ENCODE assay signal across 8 mouse cellular contexts in the genomic region with DNA sequence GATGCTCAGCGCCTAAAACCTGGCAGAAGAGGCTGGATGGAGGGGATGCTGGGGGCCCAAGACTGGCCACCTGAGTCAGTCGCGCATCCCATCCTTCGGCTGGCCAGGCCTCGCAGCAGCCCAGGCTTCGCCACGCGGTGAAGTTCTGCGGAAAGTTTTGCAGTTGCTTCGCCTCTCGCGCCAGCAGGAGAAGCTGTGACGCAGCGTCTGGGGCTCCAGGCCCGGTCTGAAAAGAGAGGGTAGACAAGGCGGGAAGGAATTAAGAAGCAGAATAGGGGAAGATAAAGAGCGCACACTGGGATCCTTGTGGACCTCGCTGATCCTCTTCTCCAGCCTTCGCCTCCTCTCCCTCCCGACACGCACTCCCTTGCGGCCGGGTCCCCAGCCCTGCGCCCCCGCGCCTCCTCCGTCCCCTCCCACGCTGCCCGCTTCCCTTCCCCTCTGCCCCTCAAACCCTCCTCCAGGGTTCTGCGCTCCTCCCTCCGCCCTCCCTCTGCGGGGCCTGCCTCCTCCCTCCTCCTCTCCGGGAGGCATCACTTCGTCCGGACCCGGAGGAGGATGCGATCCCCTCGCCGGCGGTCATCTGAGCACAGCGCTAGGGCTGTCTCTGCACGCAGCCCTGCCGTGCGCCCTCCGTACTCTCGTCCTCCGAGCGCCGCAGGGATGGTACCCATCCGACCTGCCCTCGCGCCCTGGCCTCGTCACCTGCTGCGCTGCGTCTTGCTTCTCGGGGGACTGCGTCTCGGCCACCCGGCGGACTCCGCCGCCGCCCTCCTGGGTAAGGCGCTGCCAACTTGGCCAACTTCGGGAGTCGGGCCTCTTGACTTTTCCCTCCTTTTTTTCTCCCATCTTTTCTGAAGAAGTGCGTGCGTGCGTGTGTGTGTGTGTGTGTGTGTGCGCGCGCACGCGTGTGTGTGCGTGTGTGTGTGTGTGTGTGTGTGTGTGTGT. TPM values are rescaled to one million over a fixed set of nuclear protein-coding genes. Genes with fewer than 3 reads are reported as not detected.
DNase-seq lines count a peak whose midpoint lies in the region; ATAC-seq and TF ChIP-seq lines count a peak whose summit lies in the region.

A gene (plus strand): TSS at position 520 of the 948 bp plus-strand sequence.

- no peak for TF ChIP-seq POLR2A in spleen, adult 2 months (IDR thresholded peaks at IDR 0.05; ENCODE audit: low read depth, low read length)

- H3K4me2 ChIP-seq in intestine, embryonic 15.5 days (replicated peaks), result peak within 1 kb of the TSS; percentile 79
- H3K4me2 ChIP-seq in lung, embryonic 14.5 days, result peak within 1 kb of the TSS; percentile 78

- no peak for TF ChIP-seq CTCF in spleen, adult 2 months (IDR thresholded peaks at IDR 0.05; ENCODE audit: extremely low read depth, insufficient read depth, insufficient read length, insufficient replicate concordance)
- TF ChIP-seq CTCF in lung, embryonic 14.5 days (IDR thresholded peaks at IDR 0.05; ENCODE audit: low read depth), result no peak; the same call in 1 of the 2 replicates

- H3K4me1 ChIP-seq in spleen, adult 2 months (ENCODE audit: control insufficient read depth, insufficient read depth, insufficient read length), result peaks cover 6% of the 10 kb centered on the region
- H3K4me1 ChIP-seq in intestine, embryonic 15.5 days (replicated peaks), result peaks cover 27% of the 10 kb centered on the region
- peaks cover 9% of the 10 kb centered on the region for H3K4me1 ChIP-seq in lung, embryonic 14.5 days (ENCODE audit: insufficient read depth)

- peak within 1 kb of the TSS; percentile 54; the same call in 1 of the 2 replicates for H3K27ac ChIP-seq in spleen, adult 2 months (ENCODE audit: insufficient read depth, low read length)
- peak within 1 kb of the TSS; percentile 90 for H3K27ac ChIP-seq in intestine, embryonic 15.5 days
- H3K27ac ChIP-seq in lung, embryonic 14.5 days (ENCODE audit: low read depth), result peak within 1 kb of the TSS; percentile 97

- H3K27me3 ChIP-seq in spleen, adult 2 months (ENCODE audit: control insufficient read depth, insufficient read depth, low read length), result peaks cover 10% of the 10 kb centered on the region
- 0 out of 2 replicates have a peak, but pooled peaks cover 7% of the 10 kb centered on the region for H3K27me3 ChIP-seq in intestine, embryonic 15.5 days (replicated peaks)
- no peaks in the 10 kb centered on the region for H3K27me3 ChIP-seq in lung, embryonic 14.5 days (ENCODE audit: insufficient read depth, low read length)

- H3K4me3 ChIP-seq in spleen, adult 2 months (ENCODE audit: extremely low read depth, insufficient read depth, insufficient read length), result peak within 1 kb of the TSS; percentile 17; the same call in 1 of the 2 replicates
- H3K4me3 ChIP-seq in intestine, embryonic 15.5 days (replicated peaks), result peak within 1 kb of the TSS; percentile 58
- H3K4me3 ChIP-seq in lung, embryonic 14.5 days (ENCODE audit: low read depth, low read length), result peak within 1 kb of the TSS; percentile 71

- H3K9ac ChIP-seq in intestine, embryonic 15.5 days, result peak within 1 kb of the TSS; percentile 59
- peak within 1 kb of the TSS; percentile 78 for H3K9ac ChIP-seq in lung, embryonic 14.5 days

- WGBS in spleen, adult 2 months, result 3% methylated on average over 71 of the region's 75 CpGs
- WGBS in intestine, embryonic 15.5 days, result under 1% methylated on average over 63 of the region's 75 CpGs
- WGBS in lung, embryonic 14.5 days, result under 1% methylated on average over 70 of the region's 75 CpGs

- no peaks in the 10 kb centered on the region for H3K9me3 ChIP-seq in intestine, embryonic 15.5 days
- H3K9me3 ChIP-seq in lung, embryonic 14.5 days (ENCODE audit: low read depth, low read length), result no peaks in the 10 kb centered on the region

- H3K36me3 ChIP-seq in spleen, adult 2 months (ENCODE audit: control insufficient read depth, insufficient read depth, low read length), result peaks cover 4% of the 10 kb centered on the region; the same call in 1 of the 2 replicates
- H3K36me3 ChIP-seq in intestine, embryonic 15.5 days, result no peaks in the 10 kb centered on the region
- H3K36me3 ChIP-seq in lung, embryonic 14.5 days (ENCODE audit: insufficient read depth), result peaks cover 18% of the 10 kb centered on the region; the same call in 1 of the 2 replicates

- no peak for DNase-seq in spleen, adult 2 months (ENCODE audit: low read depth in 1 of 2, low spot score in 2 of 2)
- no peak for DNase-seq in spleen, adult 12 weeks (ENCODE audit: low spot score)
- peak; percentile 63 for DNase-seq in embryo, embryonic 11.5 days (ENCODE audit: low read depth, low spot score)
- DNase-seq in heart, adult 11 months, result peak; percentile 99
- DNase-seq in lung, embryonic 14.5 days, result peak; percentile 88
- DNase-seq in ovary, adult 18-20 months (ENCODE audit: low spot score), result peak; percentile 74
- DNase-seq in thymus, postnatal 0 days (ENCODE audit: low spot score), result no peak

- peak; percentile 83 for ATAC-seq in intestine, embryonic 15.5 days
- peak; percentile 86 for ATAC-seq in lung, embryonic 14.5 days (ENCODE audit: insufficient read depth)

RNA-seq across cellular contexts. Expression of the gene that starts here (rescaled TPM):
- 5.9 and 6.5 TPM in 2 replicates for polyA plus RNA-seq in spleen, adult 2 months (2012; rRNA removed)
- polyA plus RNA-seq in intestine, embryonic 15.5 days (2015; fragmentation: Nextera tagmentation; extraction: Ambion mirVana), result 9.1 and 9.9 TPM in 2 replicates
- polyA plus RNA-seq in lung, embryonic 14.5 days (2014; fragmentation: Nextera tagmentation; extraction: Ambion mirVana), result 16.6 and 20.0 TPM in 2 replicates
- polyA plus RNA-seq in thymus, postnatal 0 days (2015; fragmentation: Nextera tagmentation; extraction: Ambion mirVana), result 0.74 and 0.84 TPM in 2 replicates

Comparison
In these comparisons a context has a peak if more than half of its experiments do, and no peak if none do; other contexts are left out.
1. DNase-seq: peak in embryo, embryonic 11.5 days (single experiment), heart, adult 11 months (single experiment), lung, embryonic 14.5 days (single experiment) and ovary, adult 18-20 months (single experiment); none in spleen, adult 2 months (0 of 2), spleen, adult 12 weeks (single experiment) and thymus, postnatal 0 days (single experiment).
2. H3K4me3 ChIP-seq: peak in every context shown above with its lines; median percentile 71 in lung, embryonic 14.5 days; 58 in intestine, embryonic 15.5 days; 17 in spleen, adult 2 months.
3. Peak in every context shown above with its lines, with median percentiles within 50 percentile points of each other: H3K27ac ChIP-seq.